Mouse (Mus musculus): ENCODE data around the gene Gm17660. TPM values are rescaled to one million over a fixed set of nuclear protein-coding genes. Genes with fewer than 3 reads are reported as not detected.
A peak's percentile ranks its signal among the peaks of the same experiment; 100 is the strongest.

Gm17660 gene
- polyA plus RNA-seq, 1 experiment from 2014 or later, result not detected

DNA sequence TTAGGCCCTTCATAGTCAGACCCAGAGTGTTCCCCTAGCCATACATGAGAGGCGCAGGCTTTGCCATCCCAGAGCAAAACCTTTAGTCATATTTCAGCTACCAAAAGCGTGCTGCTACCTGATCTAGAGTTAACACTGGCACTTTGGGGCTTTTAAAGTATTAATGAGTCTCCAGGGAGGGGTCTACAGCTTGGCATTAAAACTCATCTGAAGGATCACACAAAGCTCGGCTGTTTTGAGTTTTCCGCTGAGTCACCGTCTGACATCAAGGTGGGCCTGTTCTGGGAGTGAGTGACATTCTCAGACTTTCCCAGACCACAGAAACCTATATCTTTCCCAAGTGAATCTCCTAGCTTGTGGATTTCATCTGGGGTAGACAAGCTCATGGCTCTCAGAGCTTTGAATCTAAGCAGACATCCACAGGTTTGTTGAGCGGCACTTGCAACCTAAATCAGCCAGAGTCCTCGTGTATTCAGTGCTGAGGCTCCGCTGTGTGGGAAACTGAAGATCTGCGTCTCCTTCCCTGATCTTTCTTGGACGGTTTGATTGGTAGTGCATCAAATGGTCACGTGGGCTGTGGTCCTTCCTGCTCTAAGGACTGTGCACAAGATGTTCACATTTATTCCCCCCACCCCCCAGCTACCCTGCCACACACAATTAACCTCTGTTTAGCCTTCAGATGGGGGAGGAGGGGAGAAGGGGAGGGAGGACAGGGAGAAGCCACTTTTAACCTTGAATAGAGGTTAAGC, 30.9 kb upstream of the Gm17660 start:
- Histone ChIP-seq H3K36me3 (no peaks in the 10 kb centered on the region), H3K4me1 (replicated peaks) (peaks cover 14% of the 10 kb centered on the region; the same call in 1 of the 2 replicates), H3K27ac (peak overlapping the region; percentile 70), H3K4me2 (replicated peaks) (peak overlapping the region; percentile 45), H3K9me3 (no peaks in the 10 kb centered on the region), H3K9ac (no peak overlapping the region), H3K4me3 (replicated peaks) (no peak overlapping the region), H3K27me3 (replicated peaks) (no peaks in the 10 kb centered on the region)
- ATAC-seq, result no peak
- WGBS, result 50% methylated on average over 11 of the region's 11 CpGs

DNA sequence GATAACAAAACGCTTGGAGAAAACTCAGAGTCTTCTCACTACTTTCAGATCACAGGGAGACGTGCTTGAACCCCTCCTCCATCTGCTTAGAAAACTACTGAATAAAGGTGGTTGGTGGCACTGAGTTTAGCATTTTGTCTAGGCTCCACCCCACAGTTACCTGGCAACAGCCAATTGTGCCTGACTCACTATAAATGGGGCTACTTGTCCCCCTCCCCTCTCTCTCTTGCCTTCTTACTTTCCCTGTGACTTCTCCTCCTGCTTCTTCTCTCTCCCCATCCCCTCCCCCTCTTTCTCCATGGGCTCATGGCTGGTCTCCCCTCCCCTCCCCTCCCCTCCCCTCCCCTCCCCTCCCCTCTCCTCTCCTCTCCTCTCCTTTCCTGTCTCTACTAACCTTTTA, 26.7 kb upstream of the Gm17660 start:
- Histone ChIP-seq H3K4me3 (replicated peaks) (no peak overlapping the region), H3K4me1 (replicated peaks) (peaks cover 14% of the 10 kb centered on the region), H3K9ac (no peak overlapping the region), H3K27me3 (replicated peaks) (no peaks in the 10 kb centered on the region), H3K9me3 (no peaks in the 10 kb centered on the region), H3K27ac (no peak overlapping the region), H3K36me3 (no peaks in the 10 kb centered on the region), H3K4me2 (replicated peaks) (no peak overlapping the region)
- 70% methylated on average over 2 of the region's 2 CpGs for WGBS
- no peak for ATAC-seq

DNA sequence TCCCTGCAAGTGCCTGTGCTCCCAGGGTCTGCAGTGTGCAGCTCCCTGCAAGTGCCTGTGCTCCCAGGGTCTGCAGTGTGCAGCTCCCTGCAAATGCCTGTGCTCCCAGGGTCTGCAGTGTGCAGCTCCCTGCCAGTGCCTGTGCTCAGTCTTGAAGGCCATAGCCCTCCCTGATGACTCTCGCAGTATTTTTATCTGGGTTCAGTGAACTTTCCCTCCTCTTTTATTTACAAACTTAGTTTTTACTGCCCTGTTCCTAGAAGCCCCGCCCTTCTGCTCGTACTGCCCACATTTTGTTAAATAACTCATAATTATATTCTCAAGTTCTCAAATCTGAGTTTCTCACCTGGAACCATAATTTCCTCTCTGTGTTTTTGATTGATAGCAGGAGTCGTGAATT, 25.8 kb upstream of the Gm17660 start:
- ATAC-seq, result peak; percentile 81
- H3K4me3 ChIP-seq (replicated peaks), result no peak overlapping the region
- H3K9ac ChIP-seq, result no peak overlapping the region
- WGBS, result 45% methylated on average over 4 of the region's 4 CpGs
- H3K36me3 ChIP-seq, result no peaks in the 10 kb centered on the region
- H3K9me3 ChIP-seq, result no peaks in the 10 kb centered on the region
- no peak overlapping the region for H3K4me2 ChIP-seq (replicated peaks)
- no peaks in the 10 kb centered on the region for H3K27me3 ChIP-seq (replicated peaks)
- peaks cover 7% of the 10 kb centered on the region for H3K4me1 ChIP-seq (replicated peaks)
- H3K27ac ChIP-seq, result 0 out of 2 replicates have a peak overlapping the region, but pooled peaks have one; percentile 27

DNA sequence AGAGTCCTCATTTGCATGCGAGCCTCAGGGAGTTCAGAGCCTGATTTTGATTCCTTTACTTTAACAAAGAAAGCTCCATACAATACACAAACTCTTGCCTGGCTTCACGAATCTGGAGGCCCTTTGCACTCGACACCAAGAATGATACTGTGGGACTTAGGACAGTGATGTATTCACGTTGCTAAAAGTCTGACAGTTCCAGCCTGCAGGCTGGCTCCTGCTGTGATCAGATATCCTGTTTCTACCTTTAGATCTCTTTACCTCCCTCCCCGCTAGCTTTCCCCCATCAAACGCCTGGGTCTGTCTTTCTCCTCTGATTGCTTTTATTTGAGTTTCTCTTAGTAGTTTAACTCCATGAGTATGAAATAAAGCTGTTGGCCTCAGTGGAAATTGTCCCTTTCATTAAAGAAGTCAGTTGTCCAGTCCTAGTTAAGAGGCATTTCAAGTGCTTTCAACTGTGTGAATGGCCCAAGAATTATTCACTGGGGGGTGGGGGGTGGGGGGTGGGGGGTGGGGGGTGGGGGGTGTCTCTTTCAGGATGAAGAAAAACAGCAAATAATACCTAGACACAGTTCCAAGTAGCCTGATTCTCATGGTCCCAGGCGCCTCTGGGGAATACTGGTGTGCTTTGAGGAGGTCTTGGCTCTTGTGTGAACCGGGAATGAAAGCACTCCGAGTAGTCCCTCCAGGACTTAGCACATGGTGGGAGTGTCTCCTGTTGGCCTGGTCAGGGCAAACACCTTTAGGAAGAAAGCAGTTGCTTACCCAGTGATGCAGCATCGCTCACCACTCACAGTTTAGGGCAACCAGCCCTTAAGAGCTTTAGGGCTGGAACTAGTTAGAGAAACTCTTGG, 24.5 kb upstream of the Gm17660 start:
- 48% methylated on average over 10 of the region's 10 CpGs for WGBS
- ATAC-seq, result no peak
- no peaks in the 10 kb centered on the region for H3K36me3 ChIP-seq
- no peak overlapping the region for H3K4me2 ChIP-seq (replicated peaks)
- no peaks in the 10 kb centered on the region for H3K27me3 ChIP-seq (replicated peaks)
- no peak overlapping the region for H3K27ac ChIP-seq
- no peak overlapping the region for H3K4me3 ChIP-seq (replicated peaks)
- no peaks in the 10 kb centered on the region for H3K9me3 ChIP-seq
- no peak overlapping the region for H3K9ac ChIP-seq
- peaks cover 6% of the 10 kb centered on the region for H3K4me1 ChIP-seq (replicated peaks)

DNA sequence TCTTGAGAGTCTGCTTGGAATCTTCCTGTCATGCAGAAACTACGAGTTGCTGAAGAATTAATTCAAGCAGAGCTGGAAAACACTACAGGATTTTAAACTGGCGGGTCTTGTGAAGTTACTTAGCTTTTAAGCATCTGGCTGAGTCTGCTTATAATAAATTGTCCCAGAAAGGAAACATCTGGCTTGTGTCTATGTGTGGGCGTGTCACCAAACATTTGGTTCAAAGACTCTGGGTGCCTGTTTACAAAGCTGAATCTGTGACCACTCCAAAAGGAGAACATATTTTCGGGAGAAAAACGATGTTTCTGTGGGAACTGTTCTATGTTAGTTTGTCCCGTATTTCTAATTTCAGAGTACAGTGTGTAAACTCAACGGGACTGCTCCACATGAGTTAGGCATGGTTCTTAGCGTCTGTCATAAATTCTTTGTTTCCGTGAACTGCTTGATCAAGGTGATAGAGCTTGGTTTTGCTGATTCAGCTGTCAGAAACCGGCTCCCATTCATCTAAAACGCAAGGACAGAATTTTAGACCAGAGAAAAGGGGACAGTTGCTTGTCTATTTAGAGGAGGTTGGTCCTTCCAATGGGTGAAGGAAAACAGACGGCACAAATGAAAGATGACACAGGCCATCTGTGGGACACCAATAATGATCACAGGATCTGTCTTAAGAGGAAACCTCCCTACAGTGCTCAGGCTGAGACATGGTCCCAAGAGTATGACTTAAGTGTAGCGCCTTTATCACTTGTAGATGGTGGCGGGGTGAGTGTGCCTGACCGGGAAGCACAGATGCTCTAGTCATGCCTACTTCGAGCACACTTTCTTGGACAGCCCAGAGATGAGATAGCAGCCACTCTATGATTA, 18.9 kb upstream of the Gm17660 start:
- Histone ChIP-seq H3K27me3 (replicated peaks) (no peaks in the 10 kb centered on the region), H3K36me3 (no peaks in the 10 kb centered on the region), H3K9me3 (no peaks in the 10 kb centered on the region), H3K4me2 (replicated peaks) (0 out of 2 replicates have a peak overlapping the region, but pooled peaks have one; percentile 18), H3K4me1 (replicated peaks) (peaks cover 10% of the 10 kb centered on the region; the same call in 1 of the 2 replicates), H3K9ac (no peak overlapping the region), H3K27ac (peak overlapping the region; percentile 79), H3K4me3 (replicated peaks) (no peak overlapping the region)
- peak; percentile 79 for ATAC-seq
- WGBS, result 41% methylated on average over 16 of the region's 16 CpGs

DNA sequence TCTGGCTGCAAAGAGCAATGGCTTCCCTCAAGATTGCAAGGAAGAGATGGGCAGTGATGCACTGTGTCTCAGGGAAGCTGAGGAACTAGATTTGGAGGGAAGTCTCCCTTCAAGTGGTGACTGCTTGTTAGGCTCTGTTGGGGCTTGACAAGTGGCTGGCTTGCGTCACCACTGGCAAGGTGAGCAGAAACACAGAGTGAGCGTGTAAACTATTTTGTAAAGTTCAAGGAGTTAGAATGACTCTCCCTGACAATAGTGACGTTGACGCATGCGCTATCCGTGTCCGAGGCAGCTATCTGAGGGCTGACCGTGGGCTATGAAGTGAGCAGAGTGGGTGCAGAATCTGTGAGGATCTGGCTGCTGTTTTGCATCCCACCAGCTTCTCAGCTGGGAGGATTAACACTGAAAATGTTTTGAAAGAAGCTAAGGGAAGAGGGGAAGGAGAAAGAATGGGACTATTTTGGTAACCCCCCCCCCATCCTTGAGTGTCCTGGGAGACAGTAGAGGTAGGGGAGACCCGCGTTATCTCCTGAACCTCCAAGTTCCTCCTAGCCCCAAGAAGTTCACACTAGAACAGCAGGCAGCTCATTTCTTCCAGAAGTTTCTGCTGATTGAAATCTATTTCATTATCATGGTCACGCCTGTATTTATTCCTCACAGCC, 18.1 kb upstream of the Gm17660 start:
- Histone ChIP-seq H3K27me3 (replicated peaks) (no peaks in the 10 kb centered on the region), H3K9ac (no peak overlapping the region), H3K4me3 (replicated peaks) (no peak overlapping the region), H3K36me3 (no peaks in the 10 kb centered on the region), H3K9me3 (no peaks in the 10 kb centered on the region), H3K4me2 (replicated peaks) (peak overlapping the region; percentile 18), H3K4me1 (replicated peaks) (peaks cover 10% of the 10 kb centered on the region; the same call in 1 of the 2 replicates), H3K27ac (peak overlapping the region; percentile 79)
- ATAC-seq, result no peak; the same call in 1 of the 2 replicates
- WGBS, result 38% methylated on average over 11 of the region's 11 CpGs

DNA sequence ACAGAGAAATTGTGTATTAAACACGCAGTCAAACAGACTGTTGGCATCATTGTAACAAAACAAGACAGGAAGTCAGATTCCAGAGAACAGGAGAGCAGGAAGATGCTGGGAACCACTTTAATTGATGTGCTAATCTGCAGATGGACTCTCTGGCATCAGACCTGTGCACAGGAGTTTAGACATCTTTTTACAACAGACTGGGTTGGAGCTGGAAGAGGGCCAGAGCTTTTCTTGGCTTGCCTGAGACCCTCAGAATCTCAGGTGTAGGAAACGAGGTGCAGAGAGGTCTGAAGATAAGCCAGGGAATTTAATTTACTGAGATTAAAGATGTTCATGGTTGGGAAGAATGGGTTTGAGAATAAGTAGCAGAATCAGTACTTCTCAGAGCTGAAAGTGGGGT, 12.3 kb upstream of the Gm17660 start:
- 68% methylated on average over 2 of the region's 2 CpGs for WGBS
- Histone ChIP-seq H3K27me3 (replicated peaks) (no peaks in the 10 kb centered on the region), H3K36me3 (no peaks in the 10 kb centered on the region), H3K4me1 (replicated peaks) (no peaks in the 10 kb centered on the region), H3K9me3 (no peaks in the 10 kb centered on the region), H3K9ac (no peak overlapping the region), H3K4me3 (replicated peaks) (no peak overlapping the region), H3K27ac (no peak overlapping the region), H3K4me2 (replicated peaks) (no peak overlapping the region)
- no peak for ATAC-seq

DNA sequence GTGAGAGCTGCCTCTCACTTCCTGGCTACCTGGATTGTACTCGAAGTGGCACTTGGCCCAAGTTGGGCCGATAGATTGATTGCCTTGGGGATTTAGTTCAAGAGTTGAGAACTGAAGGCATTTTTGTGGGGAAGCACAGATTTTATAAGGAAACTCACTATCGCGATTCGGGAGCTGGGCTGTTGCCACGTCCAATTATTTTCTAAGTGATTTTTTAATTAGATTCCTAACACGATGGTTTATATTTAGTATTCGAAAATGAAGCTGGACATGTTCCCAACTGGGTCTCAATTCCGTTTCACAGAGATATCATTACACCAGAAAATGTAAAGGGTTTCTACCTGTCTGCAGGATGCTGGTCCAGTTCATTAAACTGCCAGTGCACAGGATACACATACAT, 8.0 kb upstream of the Gm17660 start:
- H3K36me3 ChIP-seq, result no peaks in the 10 kb centered on the region
- no peak overlapping the region for H3K9ac ChIP-seq
- no peak for ATAC-seq
- no peak overlapping the region for H3K4me3 ChIP-seq (replicated peaks)
- WGBS, result 89% methylated on average over 9 of the region's 9 CpGs
- no peaks in the 10 kb centered on the region for H3K9me3 ChIP-seq
- H3K27me3 ChIP-seq (replicated peaks), result no peaks in the 10 kb centered on the region
- H3K4me2 ChIP-seq (replicated peaks), result no peak overlapping the region
- no peak overlapping the region for H3K27ac ChIP-seq
- H3K4me1 ChIP-seq (replicated peaks), result no peaks in the 10 kb centered on the region

DNA sequence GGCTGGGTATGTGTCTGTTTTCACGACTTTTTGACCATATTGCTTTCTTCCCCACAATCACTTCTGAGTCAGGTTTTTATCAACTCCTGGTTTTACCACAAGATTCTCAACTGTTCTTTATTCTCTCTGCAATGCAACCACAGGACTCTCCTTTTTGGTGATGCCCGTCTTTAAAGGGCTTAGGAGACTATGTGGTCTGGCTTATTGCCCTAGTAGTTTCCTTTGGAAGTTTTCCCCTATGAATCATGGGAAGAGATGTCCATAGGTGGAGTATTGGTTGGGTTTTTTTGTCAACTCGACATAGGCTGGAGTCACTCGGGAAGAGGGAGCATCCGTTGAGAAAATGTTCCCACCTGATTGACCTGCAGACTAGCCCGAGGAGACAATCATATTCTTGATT, 3.3 kb upstream of the Gm17660 start:
- Histone ChIP-seq H3K27ac (no peak overlapping the region), H3K36me3 (no peaks in the 10 kb centered on the region), H3K9me3 (no peaks in the 10 kb centered on the region), H3K4me3 (replicated peaks) (no peak overlapping the region), H3K4me2 (replicated peaks) (no peak overlapping the region), H3K4me1 (replicated peaks) (0 out of 2 replicates have a peak, but pooled peaks cover 3% of the 10 kb centered on the region), H3K9ac (no peak overlapping the region), H3K27me3 (replicated peaks) (no peaks in the 10 kb centered on the region)
- ATAC-seq, result no peak
- WGBS, result 86% methylated on average over 6 of the region's 6 CpGs

DNA sequence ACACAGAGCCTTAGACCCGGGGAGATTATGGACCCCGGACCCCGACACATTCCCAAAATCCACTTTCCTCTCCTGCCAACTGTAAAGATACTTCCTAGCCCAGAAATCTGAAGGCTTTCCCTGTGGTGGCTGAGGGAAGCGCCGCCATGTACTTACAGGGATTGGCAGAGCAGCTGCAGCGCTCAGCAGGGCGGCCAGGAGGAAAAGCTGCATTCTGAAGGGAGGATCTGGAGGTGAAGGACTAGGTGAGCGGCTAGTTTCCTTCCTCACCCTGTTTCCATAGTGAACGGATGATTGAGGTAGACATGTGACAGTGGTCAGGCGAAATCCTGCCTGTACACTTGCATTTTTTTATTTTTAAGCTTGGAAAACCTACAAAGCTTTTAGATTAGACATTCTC, 1.0 kb downstream of the Gm17660 start:
- no peak overlapping the region for H3K27ac ChIP-seq
- no peak overlapping the region for H3K4me3 ChIP-seq (replicated peaks)
- no peaks in the 10 kb centered on the region for H3K36me3 ChIP-seq
- no peaks in the 10 kb centered on the region for H3K27me3 ChIP-seq (replicated peaks)
- WGBS, result 30% methylated on average over 10 of the region's 10 CpGs
- no peaks in the 10 kb centered on the region for H3K9me3 ChIP-seq
- no peak overlapping the region for H3K9ac ChIP-seq
- 0 out of 2 replicates have a peak, but pooled peaks have one; percentile 39 for ATAC-seq
- 0 out of 2 replicates have a peak, but pooled peaks cover 3% of the 10 kb centered on the region for H3K4me1 ChIP-seq (replicated peaks)
- peak overlapping the region; percentile 19; the same call in 1 of the 2 replicates for H3K4me2 ChIP-seq (replicated peaks)

DNA sequence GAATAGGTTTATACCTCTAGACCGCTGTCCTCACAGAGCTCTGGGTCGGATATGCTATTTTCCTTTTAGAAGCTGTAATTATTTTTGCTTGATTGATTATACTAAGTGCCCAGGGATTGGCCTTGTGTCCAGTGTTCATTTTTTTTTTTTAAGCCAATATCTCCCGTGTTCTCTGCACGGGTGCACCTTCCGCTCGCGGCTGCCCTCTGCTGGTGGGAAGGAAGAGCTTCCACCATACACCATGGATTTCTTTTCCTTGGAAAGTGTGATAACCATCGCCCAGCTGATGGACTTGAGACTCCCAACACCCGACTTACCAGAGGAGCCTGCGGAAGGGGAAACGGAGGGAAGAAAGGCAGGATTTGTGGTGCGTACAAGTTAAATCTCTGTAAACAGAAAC, 3.0 kb downstream of the Gm17660 start:
- no peak overlapping the region for H3K4me3 ChIP-seq (replicated peaks)
- H3K9ac ChIP-seq, result no peak overlapping the region
- H3K9me3 ChIP-seq, result no peaks in the 10 kb centered on the region
- no peaks in the 10 kb centered on the region for H3K27me3 ChIP-seq (replicated peaks)
- peak overlapping the region; percentile 32; the same call in 1 of the 2 replicates for H3K4me2 ChIP-seq (replicated peaks)
- H3K4me1 ChIP-seq (replicated peaks), result 0 out of 2 replicates have a peak, but pooled peaks cover 3% of the 10 kb centered on the region
- no peak overlapping the region for H3K27ac ChIP-seq
- 29% methylated on average over 12 of the region's 12 CpGs for WGBS
- peak; percentile 44; the same call in 1 of the 2 replicates for ATAC-seq
- no peaks in the 10 kb centered on the region for H3K36me3 ChIP-seq
